Mouse (Mus musculus) olfactory bulb, adult 2 months (tissue): Measurements from ENCODE around the gene Gipc2.

Experiments used
- CTCF ChIP-seq: fragments of 200-500 bp; IDR thresholded peaks from 2 replicates; pipeline ENCODE4 v1.5.1; 2012; ENCODE audit warnings: low read depth, mild to moderate bottlenecking, low read length, moderate library complexity; ENCODE audit not compliant: insufficient read depth
- POLR2A ChIP-seq: fragments of 200-500 bp; IDR thresholded peaks from 2 replicates; pipeline ENCODE4 v1.6.1; 2012; ENCODE audit warnings: mild to moderate bottlenecking, low read depth, low read length, moderate library complexity; ENCODE audit not compliant: insufficient read depth

- TF ChIP-seq CTCF (no peak), POLR2A (no peak)
Observed at GRCm38 (mm10) chr3:152191791-152192237, 25.8 kb upstream of the Gipc2 start.
